Mouse (Mus musculus): ENCODE measurements around the gene Asb18. TPM values are rescaled to one million over a fixed set of nuclear protein-coding genes. Genes with fewer than 3 reads are reported as not detected.

Gene Asb18
- polyA plus RNA-seq (2021; fragmentation: Nextera tagmentation) = 1.6 and 2.5 TPM in 2 replicates
- long read RNA-seq, experiment 1, partial matches to known transcripts = 1 of 1 reads
- long read RNA-seq, experiment 1, other reads (novel, unspliced or antisense) = 0 of 1 reads
- long read RNA-seq, experiment 2, partial matches to known transcripts = 5 of 5 reads
- long read RNA-seq, experiment 2, other reads (novel, unspliced or antisense) = 0 of 5 reads

DNA sequence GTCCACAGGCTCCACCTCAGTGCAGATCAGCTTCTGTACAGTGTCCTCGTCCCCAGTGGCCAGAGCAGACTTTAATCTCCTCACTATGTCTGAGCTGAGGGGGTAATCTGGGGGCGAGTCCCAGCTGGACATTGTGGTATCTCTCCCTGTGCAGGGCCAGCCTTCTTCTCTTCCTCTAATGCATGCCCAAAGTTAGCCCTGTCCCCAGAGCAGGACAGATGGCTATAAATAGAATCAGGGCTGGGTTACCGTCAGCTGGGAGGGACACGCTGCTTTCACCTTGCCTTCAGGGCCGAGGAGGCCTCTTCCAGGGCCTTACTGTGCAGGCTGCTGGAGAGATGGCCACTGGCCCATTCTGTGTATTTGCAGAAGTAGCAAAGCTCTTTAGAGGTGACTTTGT lies at the start of gene Asb18:
Gene Asb18 (minus strand): TSS at position 221 of the 400 bp plus-strand sequence.

GRCm38 (mm10) chr1:89931120-89931519 lies 83.3 kb downstream of the Asb18 start, which contains the start of gene Gbx2:
Gene Gbx2 (minus strand): TSS chr1:89931179.

Other genes with a start within 250 kb of the Asb18 start
- gene Gbx2, start 83.5 kb downstream of the Asb18 start, polyA plus RNA-seq (2021; fragmentation: Nextera tagmentation) = not detected in 2 replicates
- 2.4 and 3.2 TPM in 2 replicates for gene Iqca, start 138.7 kb upstream of the Asb18 start, polyA plus RNA-seq (2021; fragmentation: Nextera tagmentation)
- gene Ackr3, start 189.3 kb upstream of the Asb18 start, polyA plus RNA-seq (2021; fragmentation: Nextera tagmentation) = 3.8 and 4.0 TPM in 2 replicates

Measured in layer of hippocampus, adult 6 months (tissue).